Mouse (Mus musculus) kidney, postnatal 14 days (tissue): Measurements from ENCODE around the gene Ccpg1os.

Experiments used
- DNase-seq: peaks from one replicate; pipeline ENCODE4 v3.0.0; 2022; ENCODE audit warnings: mixed read lengths

Ccpg1os gene

GRCm38 (mm10) chr9:72975242-72975641 is 9.9 kb downstream of the Ccpg1os start:
- DNase-seq, result no peak

GRCm38 (mm10) chr9:72974734-72975133 is 10.4 kb downstream of the Ccpg1os start:
- no peak for DNase-seq

GRCm38 (mm10) chr9:72972984-72973383 is 12.2 kb downstream of the Ccpg1os start:
- DNase-seq, result no peak

DNA sequence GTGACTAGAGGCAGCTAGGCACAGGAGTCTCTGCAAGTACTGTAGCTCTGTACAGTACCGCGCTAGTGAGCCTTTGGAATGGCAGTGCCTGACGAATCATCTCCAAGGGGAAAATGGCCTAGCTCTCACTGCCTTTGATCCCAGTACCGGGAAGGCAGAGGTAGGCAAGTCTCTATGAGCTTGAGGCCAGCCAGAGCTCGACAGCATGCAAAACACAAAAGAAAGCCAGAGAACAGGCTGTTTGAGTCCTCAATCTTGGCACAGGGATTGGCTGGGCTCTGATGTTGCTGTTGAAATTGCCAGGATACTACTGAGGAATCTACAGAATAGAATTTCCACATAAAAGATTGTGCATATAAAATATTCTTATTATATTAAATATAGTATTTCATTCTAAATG is 12.7 kb downstream of the Ccpg1os start:
- no peak for DNase-seq

- DNase-seq, result peak; percentile 33
Observed at GRCm38 (mm10) chr9:72969874-72970273, 15.3 kb downstream of the Ccpg1os start.

DNA sequence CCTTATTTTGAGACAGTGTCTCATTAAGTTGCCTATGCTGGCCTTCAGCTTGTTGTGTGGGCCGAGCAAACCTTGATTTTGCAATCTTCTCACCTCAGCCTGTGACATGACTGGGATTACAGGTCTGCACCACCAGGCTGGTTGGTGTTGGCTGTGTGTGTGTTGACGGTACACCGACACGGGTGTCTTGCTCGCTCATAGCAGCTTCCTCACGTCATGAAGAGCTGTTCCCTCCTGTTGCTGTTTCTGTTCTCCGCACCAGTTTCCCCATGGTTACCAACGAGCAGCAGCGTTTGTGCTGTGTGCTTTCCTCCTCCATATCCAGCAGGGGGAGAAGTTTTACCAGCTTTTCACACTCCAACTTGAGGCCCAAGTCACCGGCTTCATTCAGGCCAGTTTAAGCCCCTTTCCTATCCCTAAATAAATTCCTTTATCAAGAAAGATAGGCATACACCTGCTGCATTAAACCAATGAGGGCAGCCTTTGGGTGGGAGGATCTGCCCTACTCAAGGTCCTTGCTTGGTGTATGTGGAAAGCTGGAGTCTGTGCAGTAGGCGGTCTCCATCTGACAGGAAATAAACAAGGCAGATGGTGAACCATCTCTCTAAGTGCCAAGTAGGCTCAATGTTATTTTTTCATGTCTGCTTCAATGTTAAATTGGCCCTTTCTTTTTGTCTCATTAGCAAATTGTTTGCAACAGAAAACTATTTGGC is 16.7 kb downstream of the Ccpg1os start:
- DNase-seq, result peak; percentile 59

DNA sequence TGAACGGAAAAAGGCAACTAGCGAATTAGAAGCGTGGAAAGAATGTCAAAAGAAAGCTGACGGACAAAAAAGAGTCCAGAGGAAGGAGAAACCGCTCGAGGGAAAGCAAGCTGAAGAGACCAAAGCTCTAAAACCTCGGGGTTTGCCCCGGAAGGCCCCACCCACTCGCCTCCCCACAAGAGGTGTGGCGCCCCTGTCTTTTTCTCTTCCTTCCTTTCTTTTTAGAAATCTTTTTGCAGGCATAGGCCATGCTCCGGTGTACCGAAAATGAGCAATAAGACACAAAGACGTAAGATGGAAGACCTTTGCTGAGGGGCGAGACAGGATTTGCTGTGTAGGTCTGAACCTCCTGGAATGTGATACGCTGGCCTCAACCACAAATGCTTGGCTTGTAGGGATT is 23.2 kb downstream of the Ccpg1os start:
- DNase-seq, result no peak

GRCm38 (mm10) chr9:72961346-72961745 is 23.8 kb downstream of the Ccpg1os start:
- DNase-seq, result peak; percentile 53

DNA sequence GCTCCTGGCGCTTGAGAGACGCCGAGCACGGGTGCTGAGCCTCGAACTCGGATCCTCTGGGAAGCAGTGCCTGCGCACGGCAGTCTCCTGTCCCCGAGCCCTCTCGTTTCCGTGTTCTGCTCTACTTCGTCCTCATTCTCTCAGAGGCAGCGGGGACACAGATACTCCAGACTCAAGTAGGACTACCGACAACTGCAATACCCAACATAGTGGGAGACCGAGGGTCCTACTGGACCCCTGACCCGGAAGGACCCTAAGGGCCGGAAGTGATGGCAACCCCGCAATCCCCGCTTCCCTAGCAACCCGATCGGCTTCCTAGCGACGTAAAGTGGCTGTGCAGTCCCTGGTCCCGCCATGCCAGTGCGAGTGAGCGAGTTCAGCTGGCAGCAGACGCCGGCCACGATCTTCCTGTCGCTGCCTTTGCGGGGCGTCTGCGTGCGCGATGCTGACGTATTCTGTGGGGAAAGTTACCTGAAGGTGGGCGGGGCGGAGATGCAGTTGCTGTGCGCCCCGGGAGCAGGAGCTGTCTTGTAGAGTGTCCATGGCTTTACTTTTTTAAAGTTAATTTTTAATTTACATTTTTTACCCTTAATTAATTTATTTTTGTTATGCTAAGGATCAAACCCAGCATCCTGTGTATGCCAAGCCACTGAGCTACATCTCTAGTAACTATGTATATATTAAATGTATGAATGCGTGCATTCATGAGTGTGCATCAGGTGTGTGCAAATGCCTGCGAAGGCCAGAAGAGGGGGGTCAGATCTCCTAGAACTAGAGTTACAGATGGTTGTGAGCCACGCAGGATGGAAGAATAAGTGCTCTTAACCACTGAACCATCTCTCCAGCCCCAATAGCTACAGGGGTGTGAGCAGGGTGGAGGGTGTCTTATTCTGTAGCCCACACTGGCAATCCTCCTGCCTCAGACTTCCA is 26.4 kb downstream of the Ccpg1os start, which contains the start of the genes Dyx1c1 and Gm44503:
Gene Dyx1c1, plus strand, starts transcription at position 265 of the 930 bp plus-strand sequence.
Gene Gm44503, plus strand, starts transcription at position 332 of the 930 bp plus-strand sequence.
- peak; percentile 87 for DNase-seq

GRCm38 (mm10) chr9:72955546-72955945 is 29.6 kb downstream of the Ccpg1os start:
- peak; percentile 55 for DNase-seq

GRCm38 (mm10) chr9:72954746-72955145 is 30.4 kb downstream of the Ccpg1os start:
- DNase-seq, result no peak

DNA sequence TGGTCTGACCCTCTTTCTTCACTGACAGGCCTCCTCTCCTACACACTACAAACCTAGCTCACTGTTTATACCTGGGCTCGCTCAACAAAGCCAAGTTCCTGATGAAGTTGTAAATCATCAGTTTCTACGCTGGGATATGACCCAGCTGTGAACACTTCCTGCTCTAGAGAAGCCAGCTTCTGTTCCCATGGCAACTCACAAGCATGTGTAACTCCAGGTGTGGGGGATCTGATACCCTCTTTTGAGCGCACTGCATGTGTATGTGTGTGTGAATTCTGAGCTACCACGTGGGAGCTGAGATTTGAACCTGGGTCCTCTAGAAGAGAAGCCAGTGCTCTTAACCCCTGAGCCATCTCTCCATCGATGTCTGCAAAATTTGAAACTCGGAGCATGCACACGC is 35.6 kb downstream of the Ccpg1os start:
- no peak for DNase-seq

- DNase-seq, result no peak
Observed at GRCm38 (mm10) chr9:72947010-72947409, 38.2 kb downstream of the Ccpg1os start.

DNA sequence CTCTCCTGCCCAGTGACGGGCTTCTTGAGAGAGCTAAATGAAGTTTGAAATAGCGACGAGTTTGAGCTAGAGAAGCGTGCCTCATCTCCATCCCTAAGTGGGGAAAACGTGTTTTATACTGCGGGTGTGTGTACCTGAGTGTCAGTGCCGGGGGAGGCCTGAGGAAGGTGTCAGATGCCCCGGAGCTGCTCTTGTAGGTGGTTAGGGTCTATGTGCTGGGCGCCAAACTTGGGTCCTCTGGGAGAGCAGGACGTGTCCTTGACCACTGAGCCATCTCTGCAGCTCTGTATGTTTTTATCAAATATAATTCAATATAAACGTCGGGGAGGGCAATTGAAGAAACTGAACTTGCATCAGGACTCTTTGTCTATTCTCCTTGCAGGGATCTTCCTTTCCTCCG is 40.9 kb downstream of the Ccpg1os start:
- DNase-seq, result no peak

GRCm38 (mm10) chr9:72943424-72943823 is 41.8 kb downstream of the Ccpg1os start:
- no peak for DNase-seq

DNA sequence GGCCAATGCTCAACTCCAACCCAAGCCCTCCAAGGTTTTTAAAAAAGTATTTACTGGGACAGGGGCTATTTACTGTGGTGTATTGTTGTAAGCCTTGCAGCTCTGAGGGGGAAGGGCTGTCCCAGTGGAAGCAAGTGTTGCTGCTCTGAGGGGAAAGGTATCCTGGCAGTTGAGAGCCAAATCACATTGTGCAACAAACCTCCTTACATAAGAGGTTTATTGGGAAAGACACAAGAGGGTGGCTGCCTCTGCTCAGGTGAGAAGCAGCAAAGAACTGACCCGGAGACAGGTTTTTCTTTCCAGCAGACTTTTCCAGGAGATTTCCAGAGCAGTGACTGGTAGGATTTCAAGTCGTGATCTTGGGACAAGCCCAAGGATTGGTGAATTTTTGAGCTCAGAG is 48.9 kb downstream of the Ccpg1os start:
- no peak for DNase-seq

- DNase-seq, result no peak
Observed at GRCm38 (mm10) chr9:72935309-72935708, 49.9 kb downstream of the Ccpg1os start.

- DNase-seq, result no peak
Observed at GRCm38 (mm10) chr9:72931166-72931790, 53.9 kb downstream of the Ccpg1os start.
